Mouse (Mus musculus): ENCODE results near the gene Fdps.
"Not testable (repeated sequence)": the region's sequence is repeated elsewhere in the genome, so short reads cannot be mapped to it uniquely, and the experiment has no call there.

The Fdps gene

GRCm38 (mm10) chr3:89102495-89103290 lies 934 bp upstream of the Fdps start:
- DNase-seq (ENCODE audit: extremely low spot score, low spot score): no peak

GRCm38 (mm10) chr3:89101459-89101811 lies 324 bp downstream of the Fdps start:
- no peak for DNase-seq (ENCODE audit: extremely low spot score, low spot score)

- no peak for DNase-seq (ENCODE audit: extremely low spot score, low spot score)
These were observed 948 bp downstream of the Fdps start, which contains the start of gene Gm43738 for GRCm38 (mm10) chr3:89100811-89101210. Gene Gm43738 (minus strand): TSS chr3:89101099.

- no peak for DNase-seq (ENCODE audit: extremely low spot score, low spot score)
These were observed 7.7 kb downstream of the Fdps start for GRCm38 (mm10) chr3:89094021-89094420.

GRCm38 (mm10) chr3:89093175-89093574 lies 8.6 kb downstream of the Fdps start, which contains the start of gene Rusc1:
Gene Rusc1 (minus strand): TSS chr3:89093311.
- DNase-seq (ENCODE audit: extremely low spot score, low spot score): peak; percentile 74

GRCm38 (mm10) chr3:89092509-89093090 lies 9.2 kb downstream of the Fdps start:
- DNase-seq (ENCODE audit: extremely low spot score, low spot score): no peak

- DNase-seq (ENCODE audit: extremely low spot score, low spot score): peak; percentile 22
These were observed 9.8 kb downstream of the Fdps start for GRCm38 (mm10) chr3:89091811-89092508.

- peak; percentile 92 for DNase-seq (ENCODE audit: extremely low spot score, low spot score)
These were observed 10.8 kb downstream of the Fdps start for GRCm38 (mm10) chr3:89090694-89091655.

GRCm38 (mm10) chr3:89089882-89090591 lies 11.7 kb downstream of the Fdps start:
- peak; percentile 77 for DNase-seq (ENCODE audit: extremely low spot score, low spot score)

GRCm38 (mm10) chr3:89088974-89089373 lies 12.8 kb downstream of the Fdps start:
- no peak for DNase-seq (ENCODE audit: extremely low spot score, low spot score)

GRCm38 (mm10) chr3:89087338-89088110 lies 14.2 kb downstream of the Fdps start:
- peak; percentile 80 for DNase-seq (ENCODE audit: extremely low spot score, low spot score)

GRCm38 (mm10) chr3:89084654-89085190 lies 17.0 kb downstream of the Fdps start:
- no peak for DNase-seq (ENCODE audit: extremely low spot score, low spot score)

GRCm38 (mm10) chr3:89084133-89084532 lies 17.6 kb downstream of the Fdps start:
- DNase-seq (ENCODE audit: extremely low spot score, low spot score): no peak

GRCm38 (mm10) chr3:89082287-89082686 lies 19.5 kb downstream of the Fdps start:
- DNase-seq (ENCODE audit: extremely low spot score, low spot score): not testable (repeated sequence)

- no peak for DNase-seq (ENCODE audit: extremely low spot score, low spot score)
These were observed 24.4 kb downstream of the Fdps start for GRCm38 (mm10) chr3:89077383-89077782.

GRCm38 (mm10) chr3:89067265-89067664 lies 34.5 kb downstream of the Fdps start:
- DNase-seq (ENCODE audit: extremely low spot score, low spot score): no peak

- no peak for DNase-seq (ENCODE audit: extremely low spot score, low spot score)
These were observed 40.1 kb downstream of the Fdps start for GRCm38 (mm10) chr3:89061696-89062095.

GRCm38 (mm10) chr3:89058783-89059182 lies 43.0 kb downstream of the Fdps start:
- peak; percentile 16 for DNase-seq (ENCODE audit: extremely low spot score, low spot score)

- no peak for DNase-seq (ENCODE audit: extremely low spot score, low spot score)
These were observed 43.4 kb downstream of the Fdps start for GRCm38 (mm10) chr3:89058361-89058760.
